25 mouse cellular contexts compared by ENCODE assay signal in the genomic region with DNA sequence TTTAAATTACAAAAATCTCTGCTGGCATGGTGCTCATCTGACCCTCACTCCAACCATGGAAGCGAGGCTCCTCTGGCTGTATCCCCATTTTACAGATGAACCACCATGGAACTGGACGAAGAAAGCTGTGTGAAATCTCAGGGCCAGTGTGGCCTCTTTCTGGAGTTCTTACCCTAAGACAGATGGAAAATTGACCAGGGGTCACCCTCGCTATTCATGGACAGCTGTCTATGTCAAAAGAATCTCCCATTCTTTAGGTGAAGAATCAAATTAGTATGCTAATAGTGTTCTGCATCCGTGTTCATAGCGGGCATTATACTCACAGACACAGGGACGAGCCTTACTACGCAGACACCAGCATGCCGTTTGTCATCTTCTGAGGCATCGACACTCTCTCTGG.
DNase-seq lines count a peak whose midpoint lies in the region; ATAC-seq and TF ChIP-seq lines count a peak whose summit lies in the region.
"Had no signal": no experiment of that assay in that cellular context is flagged by ENCODE, and none has a peak within 500 bp of the region (broad histone marks: within the 10 kb centered on the region; RNA-seq: fewer than 3 reads in every experiment).

No protein-coding gene starts in this region.

- no peak for ATAC-seq in forebrain, embryonic 15.5 days (replicated peaks)
- ATAC-seq in intestine, embryonic 14.5 days (replicated peaks; ENCODE audit: low FRiP score, low TSS enrichment, low read depth): no peak
- no peak for ATAC-seq in intestine, embryonic 15.5 days
- ATAC-seq in midbrain, embryonic 12.5 days (ENCODE audit: low FRiP score, low read depth): no peak
- no peak for ATAC-seq in midbrain, embryonic 13.5 days
- ATAC-seq in hindbrain, postnatal 0 days: no peak

- peaks cover 76% of the 10 kb centered on the region for H3K4me1 ChIP-seq in forebrain, embryonic 10.5 days
- H3K4me1 ChIP-seq in forebrain, embryonic 15.5 days: peaks cover 43% of the 10 kb centered on the region
- no peaks in the 10 kb centered on the region for H3K4me1 ChIP-seq in intestine, embryonic 14.5 days (replicated peaks; ENCODE audit: control insufficient read depth, insufficient read depth, low read length)
- no peaks in the 10 kb centered on the region for H3K4me1 ChIP-seq in intestine, embryonic 15.5 days (replicated peaks)
- H3K4me1 ChIP-seq in midbrain, embryonic 12.5 days: peaks cover 63% of the 10 kb centered on the region
- peaks cover 66% of the 10 kb centered on the region for H3K4me1 ChIP-seq in midbrain, embryonic 13.5 days (replicated peaks)
- peaks cover 13% of the 10 kb centered on the region for H3K4me1 ChIP-seq in hindbrain, postnatal 0 days (ENCODE audit: insufficient read depth, low read length)
- H3K4me1 ChIP-seq: liver, embryonic 15.5 days had no signal

- H3K36me3 ChIP-seq in forebrain, embryonic 10.5 days (replicated peaks): peaks cover 21% of the 10 kb centered on the region
- no peaks in the 10 kb centered on the region for H3K36me3 ChIP-seq in forebrain, embryonic 15.5 days
- H3K36me3 ChIP-seq in intestine, embryonic 14.5 days (ENCODE audit: control insufficient read depth, insufficient read depth, low read length): no peaks in the 10 kb centered on the region
- H3K36me3 ChIP-seq in intestine, embryonic 15.5 days: no peaks in the 10 kb centered on the region
- H3K36me3 ChIP-seq in midbrain, embryonic 12.5 days: no peaks in the 10 kb centered on the region
- H3K36me3 ChIP-seq in midbrain, embryonic 13.5 days: no peaks in the 10 kb centered on the region
- no peaks in the 10 kb centered on the region for H3K36me3 ChIP-seq in hindbrain, postnatal 0 days (ENCODE audit: insufficient read depth, low read length)
- H3K36me3 ChIP-seq: limb, embryonic 12.5 days; liver, embryonic 15.5 days; neural tube, embryonic 15.5 days had no signal

- TF ChIP-seq CTCF in hindbrain, postnatal 0 days (IDR thresholded peaks at IDR 0.05; ENCODE audit: low read depth): no peak

- no peak overlapping the region for H3K9ac ChIP-seq in forebrain, embryonic 15.5 days (replicated peaks)
- H3K9ac ChIP-seq in intestine, embryonic 14.5 days (ENCODE audit: low read length): no peak overlapping the region
- no peak overlapping the region for H3K9ac ChIP-seq in intestine, embryonic 15.5 days
- no peak overlapping the region for H3K9ac ChIP-seq in midbrain, embryonic 12.5 days (replicated peaks)
- H3K9ac ChIP-seq in midbrain, embryonic 13.5 days (replicated peaks): no peak overlapping the region
- no peak overlapping the region for H3K9ac ChIP-seq in hindbrain, postnatal 0 days (replicated peaks; ENCODE audit: low read length)
- H3K9ac ChIP-seq: limb, embryonic 12.5 days; liver, embryonic 15.5 days; lung, embryonic 14.5 days; neural tube, embryonic 15.5 days had no signal

- peak overlapping the region; percentile 51; the same call in 1 of the 2 replicates for H3K27ac ChIP-seq in forebrain, embryonic 10.5 days
- no peak overlapping the region for H3K27ac ChIP-seq in forebrain, embryonic 15.5 days (replicated peaks)
- no peak overlapping the region for H3K27ac ChIP-seq in intestine, embryonic 14.5 days (ENCODE audit: low read depth)
- no peak overlapping the region for H3K27ac ChIP-seq in intestine, embryonic 15.5 days
- 0 out of 2 replicates have a peak overlapping the region, but pooled peaks have one; percentile 0 for H3K27ac ChIP-seq in midbrain, embryonic 12.5 days (replicated peaks)
- no peak overlapping the region; the same call in 1 of the 2 replicates for H3K27ac ChIP-seq in midbrain, embryonic 13.5 days
- H3K27ac ChIP-seq in hindbrain, postnatal 0 days: no peak overlapping the region
- H3K27ac ChIP-seq: gastrocnemius, adult 2 months; limb, embryonic 12.5 days; liver, embryonic 15.5 days; neural tube, embryonic 15.5 days had no signal

- DNase-seq in forebrain, embryonic 10.5 days (ENCODE audit: extremely low spot score, low spot score): no peak
- peak; percentile 20 for DNase-seq in intestine, embryonic 14.5 days (ENCODE audit: low spot score)
- DNase-seq in hindbrain, postnatal 0 days (ENCODE audit: low spot score): peak; percentile 27
- no peak for DNase-seq in ovary, postnatal 36 days (ENCODE audit: low spot score)
- DNase-seq: adrenal gland, postnatal 25 days; B cell, adult 2 months; gastrocnemius, adult 2 months; gastrocnemius, postnatal 36 days; heart, adult 18-20 months; heart, postnatal 36 days; kidney, adult 18-20 months; kidney, postnatal 36 days; layer of hippocampus, postnatal 36 days; lung, embryonic 14.5 days; lung, postnatal 14 days; spleen, adult 18-20 months; thymus, postnatal 14 days had no signal

- no peak overlapping the region for H3K4me2 ChIP-seq in forebrain, embryonic 15.5 days (replicated peaks)
- H3K4me2 ChIP-seq in intestine, embryonic 14.5 days (ENCODE audit: low read length): no peak overlapping the region
- H3K4me2 ChIP-seq in intestine, embryonic 15.5 days (replicated peaks): no peak overlapping the region
- no peak overlapping the region for H3K4me2 ChIP-seq in midbrain, embryonic 12.5 days (replicated peaks)
- H3K4me2 ChIP-seq in midbrain, embryonic 13.5 days (replicated peaks): no peak overlapping the region
- no peak overlapping the region for H3K4me2 ChIP-seq in hindbrain, postnatal 0 days (ENCODE audit: low read depth, low read length)
- H3K4me2 ChIP-seq: heart, embryonic 11.5 days; limb, embryonic 12.5 days; liver, embryonic 15.5 days; lung, embryonic 14.5 days; neural tube, embryonic 15.5 days had no signal

- WGBS in forebrain, embryonic 10.5 days: 87% methylated on average over 9 of the region's 9 CpGs
- WGBS in forebrain, embryonic 15.5 days: 63% methylated on average over 9 of the region's 9 CpGs
- 90% methylated on average over 9 of the region's 9 CpGs for whole genome bisulfite sequencing in intestine, embryonic 14.5 days
- WGBS in intestine, embryonic 15.5 days: 86% methylated on average over 9 of the region's 9 CpGs
- WGBS in midbrain, embryonic 12.5 days: 46% methylated on average over 9 of the region's 9 CpGs
- WGBS in midbrain, embryonic 13.5 days: 49% methylated on average over 9 of the region's 9 CpGs
- 39% methylated on average over 9 of the region's 9 CpGs for WGBS in hindbrain, postnatal 0 days

- peaks cover 41% of the 10 kb centered on the region for H3K27me3 ChIP-seq in forebrain, embryonic 10.5 days (ENCODE audit: poor library complexity, severe bottlenecking)
- H3K27me3 ChIP-seq in forebrain, embryonic 15.5 days: no peaks in the 10 kb centered on the region
- H3K27me3 ChIP-seq in intestine, embryonic 14.5 days (replicated peaks; ENCODE audit: control insufficient read depth, insufficient read depth, low read length): no peaks in the 10 kb centered on the region
- no peaks in the 10 kb centered on the region for H3K27me3 ChIP-seq in intestine, embryonic 15.5 days (replicated peaks)
- 0 out of 2 replicates have a peak, but pooled peaks cover 9% of the 10 kb centered on the region for H3K27me3 ChIP-seq in midbrain, embryonic 12.5 days
- peaks cover 5% of the 10 kb centered on the region; the same call in 1 of the 2 replicates for H3K27me3 ChIP-seq in midbrain, embryonic 13.5 days
- H3K27me3 ChIP-seq in hindbrain, postnatal 0 days (ENCODE audit: insufficient read depth, low read length): no peaks in the 10 kb centered on the region
- H3K27me3 ChIP-seq: liver, embryonic 15.5 days; neural tube, embryonic 15.5 days had no signal

- H3K4me3 ChIP-seq in forebrain, embryonic 10.5 days: no peak overlapping the region
- no peak overlapping the region for H3K4me3 ChIP-seq in forebrain, embryonic 15.5 days
- H3K4me3 ChIP-seq in intestine, embryonic 14.5 days (ENCODE audit: low read depth, low read length): no peak overlapping the region
- H3K4me3 ChIP-seq in intestine, embryonic 15.5 days (replicated peaks): no peak overlapping the region
- no peak overlapping the region for H3K4me3 ChIP-seq in midbrain, embryonic 12.5 days
- no peak overlapping the region for H3K4me3 ChIP-seq in midbrain, embryonic 13.5 days (replicated peaks)
- H3K4me3 ChIP-seq in hindbrain, postnatal 0 days (ENCODE audit: low read length): no peak overlapping the region
- H3K4me3 ChIP-seq: gastrocnemius, adult 2 months; limb, embryonic 12.5 days; liver, embryonic 15.5 days; neural tube, embryonic 15.5 days had no signal

- no peaks in the 10 kb centered on the region for H3K9me3 ChIP-seq in forebrain, embryonic 10.5 days
- no peaks in the 10 kb centered on the region for H3K9me3 ChIP-seq in forebrain, embryonic 15.5 days
- H3K9me3 ChIP-seq in intestine, embryonic 14.5 days (ENCODE audit: control insufficient read depth, low read length): no peaks in the 10 kb centered on the region
- no peaks in the 10 kb centered on the region for H3K9me3 ChIP-seq in intestine, embryonic 15.5 days
- H3K9me3 ChIP-seq in midbrain, embryonic 12.5 days: no peaks in the 10 kb centered on the region
- no peaks in the 10 kb centered on the region for H3K9me3 ChIP-seq in midbrain, embryonic 13.5 days
- no peaks in the 10 kb centered on the region for H3K9me3 ChIP-seq in hindbrain, postnatal 0 days (ENCODE audit: low read length)
- H3K9me3 ChIP-seq: limb, embryonic 12.5 days; liver, embryonic 15.5 days; neural tube, embryonic 15.5 days had no signal

Comparison
In these comparisons a context has a peak if more than half of its experiments do, and no peak if none do; other contexts are left out.
1. H3K27ac ChIP-seq: peak in forebrain, embryonic 10.5 days (single experiment) and midbrain, embryonic 12.5 days (single experiment); none in forebrain, embryonic 15.5 days (single experiment), intestine, embryonic 14.5 days (single experiment), intestine, embryonic 15.5 days (single experiment), midbrain, embryonic 13.5 days (single experiment) and hindbrain, postnatal 0 days (single experiment).
2. DNase-seq: peak in intestine, embryonic 14.5 days (single experiment) and hindbrain, postnatal 0 days (single experiment); none in forebrain, embryonic 10.5 days (single experiment) and ovary, postnatal 36 days (single experiment).